Mouse (Mus musculus): ENCODE results near the gene Arhgap28.
A peak's percentile ranks its signal among the peaks of the same experiment; 100 is the strongest.

Gene Arhgap28

GRCm38 (mm10) chr17:67993371-67994045, 10.4 kb downstream of the Arhgap28 start:
- no peak for DNase-seq (ENCODE audit: low read depth, low spot score)

- DNase-seq (ENCODE audit: low read depth, low spot score) = no peak
Measured at GRCm38 (mm10) chr17:67989716-67990115, 14.2 kb downstream of the Arhgap28 start.

GRCm38 (mm10) chr17:67988920-67989621, 14.8 kb downstream of the Arhgap28 start:
- peak; percentile 53 for DNase-seq (ENCODE audit: low read depth, low spot score)

- DNase-seq (ENCODE audit: low read depth, low spot score) = no peak
Measured at GRCm38 (mm10) chr17:67985532-67985931, 18.4 kb downstream of the Arhgap28 start.

- no peak for DNase-seq (ENCODE audit: low read depth, low spot score)
Measured at GRCm38 (mm10) chr17:67980573-67980972, 23.3 kb downstream of the Arhgap28 start.

- DNase-seq (ENCODE audit: low read depth, low spot score) = no peak
Measured at GRCm38 (mm10) chr17:67979248-67979647, 24.7 kb downstream of the Arhgap28 start.

GRCm38 (mm10) chr17:67978786-67979185, 25.1 kb downstream of the Arhgap28 start:
- no peak for DNase-seq (ENCODE audit: low read depth, low spot score)

- DNase-seq (ENCODE audit: low read depth, low spot score) = no peak
Measured at GRCm38 (mm10) chr17:67976465-67976864, 27.5 kb downstream of the Arhgap28 start.

GRCm38 (mm10) chr17:67976027-67976426, 27.9 kb downstream of the Arhgap28 start:
- no peak for DNase-seq (ENCODE audit: low read depth, low spot score)

GRCm38 (mm10) chr17:67974679-67975078, 29.2 kb downstream of the Arhgap28 start:
- DNase-seq (ENCODE audit: low read depth, low spot score) = no peak

GRCm38 (mm10) chr17:67966853-67967540, 36.9 kb downstream of the Arhgap28 start:
- DNase-seq (ENCODE audit: low read depth, low spot score) = no peak

- no peak for DNase-seq (ENCODE audit: low read depth, low spot score)
Measured at GRCm38 (mm10) chr17:67962858-67963257, 41.1 kb downstream of the Arhgap28 start.

- DNase-seq (ENCODE audit: low read depth, low spot score) = no peak
Measured at GRCm38 (mm10) chr17:67962020-67962419, 41.9 kb downstream of the Arhgap28 start.

GRCm38 (mm10) chr17:67958909-67959308, 45.0 kb downstream of the Arhgap28 start:
- no peak for DNase-seq (ENCODE audit: low read depth, low spot score)

- no peak for DNase-seq (ENCODE audit: low read depth, low spot score)
Measured at GRCm38 (mm10) chr17:67957603-67958002, 46.3 kb downstream of the Arhgap28 start.

GRCm38 (mm10) chr17:67955876-67956690, 47.8 kb downstream of the Arhgap28 start:
- peak; percentile 25 for DNase-seq (ENCODE audit: low read depth, low spot score)

GRCm38 (mm10) chr17:67954961-67955360, 49.0 kb downstream of the Arhgap28 start:
- no peak for DNase-seq (ENCODE audit: low read depth, low spot score)

GRCm38 (mm10) chr17:67950523-67951213, 53.3 kb downstream of the Arhgap28 start:
- peak; percentile 79 for DNase-seq (ENCODE audit: low read depth, low spot score)

- no peak for DNase-seq (ENCODE audit: low read depth, low spot score)
Measured at GRCm38 (mm10) chr17:67948601-67949000, 55.3 kb downstream of the Arhgap28 start.

- no peak for DNase-seq (ENCODE audit: low read depth, low spot score)
Measured at GRCm38 (mm10) chr17:67945453-67945852, 58.5 kb downstream of the Arhgap28 start.

- DNase-seq (ENCODE audit: low read depth, low spot score) = no peak
Measured at GRCm38 (mm10) chr17:67944256-67944655, 59.7 kb downstream of the Arhgap28 start.
